Mouse (Mus musculus) cerebellum, adult 2 months (tissue): Measurements from ENCODE around the gene Opalin. TPM values are rescaled to one million over a fixed set of nuclear protein-coding genes. Genes with fewer than 3 reads are reported as not detected.

Source experiments
- DNase-seq, 2 experiments: peaks; one replicate each; pipeline ENCODE4 v3.0.0; 2021
- H3K27ac ChIP-seq: fragments of 200-500 bp; 2 replicates; pipeline ENCODE4 v1.5.1; 2012; ENCODE audit warnings: low read length, control low read depth, inconsistent platforms; ENCODE audit not compliant: insufficient read depth
- H3K27me3 ChIP-seq: fragments of 200-500 bp; 2 replicates; pipeline ENCODE4 v1.6.1; 2012; ENCODE audit warnings: inconsistent platforms, mild to moderate bottlenecking, low read length, moderate library complexity; ENCODE audit not compliant: control insufficient read depth, insufficient read depth
- H3K4me1 ChIP-seq: fragments of 200-500 bp; 2 replicates; pipeline ENCODE4 v1.6.1; 2011; ENCODE audit warnings: low read length; ENCODE audit not compliant: control insufficient read depth, insufficient read depth
- H3K4me3 ChIP-seq: fragments of 200-500 bp; replicated peaks from 2 replicates; pipeline ENCODE3; 2011; ENCODE audit warnings: mild to moderate bottlenecking, low read depth, low read length, control low read depth; ENCODE audit not compliant: insufficient read depth
- CTCF ChIP-seq: fragments of 200-500 bp; IDR thresholded peaks from 2 replicates; pipeline ENCODE4 v1.5.1; 2011; ENCODE audit warnings: low read depth, mild to moderate bottlenecking, control low read depth, low read length, moderate library complexity, borderline replicate concordance; ENCODE audit not compliant: insufficient read depth
- POLR2A ChIP-seq: fragments of 200-500 bp; IDR thresholded peaks from 2 replicates; pipeline ENCODE4 v1.6.1; 2011; ENCODE audit warnings: low read length, control low read depth, borderline replicate concordance; ENCODE audit not compliant: insufficient read depth
- WGBS: fragments of 180-500 bp; shearing (Covaris S2); methylation state at CpG from one replicate; pipeline ENCODE4 v1.1.7; 2018; 5-methylcytosine and 5-hydroxymethylcytosine counted together
- polyA plus RNA-seq: library from polyadenylated mRNA; depleted of rRNA; stranded (reverse); fragments of >200 nt; gene quantifications from 2 replicates; pipeline ENCODE4 v1.2.3, GENCODE M21; 2012

The Opalin gene
- polyA plus RNA-seq, 1 experiment: 46.0 TPM

GRCm38 (mm10) chr19:41071500-41071899, 5.4 kb downstream of the Opalin start:
- Histone ChIP-seq H3K4me1 (no peaks in the 10 kb centered on the region), H3K4me3 (no peak overlapping the region), H3K27me3 (no peaks in the 10 kb centered on the region), H3K27ac (no peak overlapping the region)
- DNase-seq: peak; percentile 69 to 75
- TF ChIP-seq POLR2A (no peak), CTCF (peak; percentile 95)
- WGBS: 4% methylated on average over 8 of the region's 8 CpGs

DNA sequence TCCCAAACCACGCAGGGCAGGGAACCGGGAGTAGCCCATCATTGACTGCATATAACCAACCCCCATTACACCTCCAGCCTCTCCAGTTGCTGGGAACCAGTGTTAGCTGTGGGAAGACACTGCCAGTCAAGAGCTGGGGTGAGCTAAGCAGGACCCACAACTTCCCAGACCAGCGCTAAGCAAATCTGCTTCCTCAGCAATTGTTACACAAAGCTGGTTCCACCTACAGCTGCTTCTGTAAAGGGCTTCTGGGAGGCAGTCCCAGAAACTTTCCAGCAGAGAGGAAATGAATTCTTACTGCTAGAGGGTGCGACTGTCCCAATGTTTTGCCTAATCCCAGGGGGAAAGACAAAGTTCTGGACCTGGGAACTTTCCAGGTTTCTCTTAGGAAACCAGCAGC, 22.2 kb downstream of the Opalin start:
- DNase-seq: no peak
- WGBS: 26% methylated on average over 4 of the region's 4 CpGs
- no peaks in the 10 kb centered on the region for H3K4me1 ChIP-seq
- H3K27ac ChIP-seq: no peak overlapping the region
- H3K4me3 ChIP-seq: no peak overlapping the region
- no peaks in the 10 kb centered on the region for H3K27me3 ChIP-seq
- TF ChIP-seq CTCF: no peak

- DNase-seq: no peak
- H3K27ac ChIP-seq: no peak overlapping the region
- TF ChIP-seq POLR2A: no peak
- TF ChIP-seq CTCF: no peak
- no peaks in the 10 kb centered on the region for H3K27me3 ChIP-seq
- WGBS: 49% methylated on average over 10 of the region's 10 CpGs
- no peaks in the 10 kb centered on the region for H3K4me1 ChIP-seq
- H3K4me3 ChIP-seq: no peak overlapping the region
Measured at GRCm38 (mm10) chr19:41053530-41053929, 23.4 kb downstream of the Opalin start.

GRCm38 (mm10) chr19:41052247-41052646, 24.7 kb downstream of the Opalin start:
- no peaks in the 10 kb centered on the region for H3K27me3 ChIP-seq
- no peak for DNase-seq
- TF ChIP-seq POLR2A (no peak), CTCF (no peak)
- H3K27ac ChIP-seq: no peak overlapping the region
- no peak overlapping the region for H3K4me3 ChIP-seq
- 61% methylated on average over 5 of the region's 5 CpGs for WGBS
- H3K4me1 ChIP-seq: no peaks in the 10 kb centered on the region

DNA sequence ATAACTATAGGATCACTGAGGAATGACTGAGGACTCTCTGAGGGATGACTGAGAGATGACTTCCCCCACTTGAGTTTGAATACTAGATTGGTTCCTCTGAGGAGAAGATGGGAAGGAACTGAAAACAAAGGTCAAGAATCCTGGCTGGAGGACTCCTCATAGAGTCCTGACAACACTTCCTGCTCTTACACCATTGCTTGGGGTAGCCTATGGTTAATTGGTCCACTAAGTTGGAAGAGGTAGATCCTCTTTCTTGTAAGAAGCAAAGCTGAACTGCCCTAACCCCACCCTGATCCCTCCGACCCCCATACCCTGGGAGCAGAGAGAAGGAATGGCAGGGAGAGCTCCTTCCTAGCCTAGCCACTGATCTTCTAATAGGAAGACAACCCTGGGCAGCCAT, 25.2 kb downstream of the Opalin start:
- Histone ChIP-seq H3K27me3 (no peaks in the 10 kb centered on the region), H3K4me3 (no peak overlapping the region), H3K27ac (no peak overlapping the region), H3K4me1 (no peaks in the 10 kb centered on the region)
- TF ChIP-seq CTCF (no peak), POLR2A (no peak)
- WGBS: 86% methylated on average over 1 of the region's 1 CpGs
- no peak for DNase-seq

DNA sequence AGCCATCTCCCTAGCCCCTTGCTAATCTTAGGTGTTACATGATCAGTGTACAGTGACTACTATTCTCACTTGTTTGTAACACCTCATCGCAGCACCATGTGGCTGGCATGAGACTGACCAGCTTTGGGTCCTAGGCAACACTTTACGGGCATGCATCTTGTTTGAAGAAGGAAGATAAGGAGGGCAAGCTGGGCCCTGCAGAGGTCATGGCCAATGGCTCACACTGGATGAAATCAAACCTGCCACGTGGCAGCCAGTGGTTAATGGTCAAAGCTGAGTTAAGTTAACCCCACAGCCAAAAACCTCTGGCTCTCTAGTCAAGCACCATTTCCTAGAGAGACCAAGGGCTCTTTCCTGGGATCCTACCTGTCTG, 28.7 kb downstream of the Opalin start:
- WGBS: 92% methylated on average over 3 of the region's 3 CpGs
- Histone ChIP-seq H3K4me3 (no peak overlapping the region), H3K4me1 (no peaks in the 10 kb centered on the region), H3K27ac (no peak overlapping the region), H3K27me3 (no peaks in the 10 kb centered on the region)
- no peak for TF ChIP-seq POLR2A
- TF ChIP-seq CTCF: no peak
- DNase-seq: no peak

GRCm38 (mm10) chr19:41047437-41048186, 29.3 kb downstream of the Opalin start:
- H3K27me3 ChIP-seq: no peaks in the 10 kb centered on the region
- 67% methylated on average over 9 of the region's 9 CpGs for WGBS
- DNase-seq: no peak
- no peak overlapping the region for H3K4me3 ChIP-seq
- no peak overlapping the region for H3K27ac ChIP-seq
- no peak for TF ChIP-seq CTCF
- no peak for TF ChIP-seq POLR2A
- no peaks in the 10 kb centered on the region for H3K4me1 ChIP-seq

DNA sequence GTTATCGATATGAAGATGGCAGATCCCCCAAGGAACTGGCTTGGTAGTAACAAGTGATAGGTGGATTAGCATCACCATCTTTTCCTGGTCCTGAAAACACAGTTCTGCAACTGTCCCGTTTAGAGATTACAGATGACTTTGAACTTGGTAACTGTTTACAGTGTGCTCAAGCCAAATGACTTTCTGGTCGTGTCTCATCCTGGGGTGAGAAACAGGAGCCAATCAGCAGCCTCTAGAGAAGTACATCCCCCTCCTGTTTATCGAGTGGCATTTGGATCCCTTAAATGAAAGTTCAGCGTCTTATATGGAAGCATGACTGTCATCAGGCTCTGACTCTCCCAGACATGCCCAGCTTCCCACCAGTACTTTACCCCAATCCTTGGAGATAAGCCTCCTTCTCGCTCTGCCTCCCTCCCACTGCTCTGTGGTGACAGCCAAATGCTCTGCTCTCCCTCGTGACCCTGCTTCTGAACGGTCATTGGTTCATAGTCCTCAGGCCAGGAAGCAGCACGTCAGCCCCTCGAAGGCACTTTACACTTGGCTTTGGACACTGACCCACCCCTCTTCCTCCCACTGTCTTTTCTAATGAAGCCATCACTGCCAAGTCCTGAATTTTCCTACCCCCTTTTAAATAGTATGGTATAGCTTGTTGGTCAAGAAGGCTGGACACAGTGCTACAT, 31.7 kb downstream of the Opalin start:
- TF ChIP-seq POLR2A (no peak), CTCF (no peak)
- H3K27ac ChIP-seq: no peak overlapping the region
- 37% methylated on average over 10 of the region's 10 CpGs for WGBS
- no peaks in the 10 kb centered on the region for H3K4me1 ChIP-seq
- H3K4me3 ChIP-seq: no peak overlapping the region
- no peaks in the 10 kb centered on the region for H3K27me3 ChIP-seq
- DNase-seq: no peak
